Mouse (Mus musculus): ENCODE measurements around the gene Olfr294. TPM values are rescaled to one million over a fixed set of nuclear protein-coding genes. Genes with fewer than 3 reads are reported as not detected.

Olfr294 gene
- polyA plus RNA-seq (2014; fragmentation: Nextera tagmentation; extraction: Ambion mirVana) = not detected in 2 replicates

GRCm38 (mm10) chr7:86616543-86616942 is at the start of gene Olfr294:
Olfr294 (minus strand) TSS chr7:86616643.
- ATAC-seq (replicated peaks; ENCODE audit: insufficient number of reproducible peaks, low FRiP score, low TSS enrichment, low read depth) (no peak), DNase-seq (ENCODE audit: low spot score) (no peak)
- Histone ChIP-seq H3K4me1 (ENCODE audit: control insufficient read depth, insufficient read depth, low read length) (no peaks in the 10 kb centered on the region), H3K4me3 (ENCODE audit: low read depth, low read length) (no peak within 1 kb of the TSS), H3K27ac (replicated peaks; ENCODE audit: low read depth, low read length) (no peak within 1 kb of the TSS), H3K9me3 (replicated peaks; ENCODE audit: control insufficient read depth, low read length) (no peaks in the 10 kb centered on the region), H3K9ac (replicated peaks; ENCODE audit: low read length) (no peak within 1 kb of the TSS), H3K27me3 (ENCODE audit: control insufficient read depth, insufficient read depth, low read length) (no peaks in the 10 kb centered on the region), H3K36me3 (replicated peaks; ENCODE audit: control insufficient read depth, insufficient read depth, low read depth, low read length) (no peaks in the 10 kb centered on the region), H3K4me2 (ENCODE audit: low read depth, low read length) (no peak within 1 kb of the TSS)
- WGBS = 77% methylated on average over 2 of the region's 2 CpGs

GRCm38 (mm10) chr7:86648761-86649160 is 32.3 kb upstream of the Olfr294 start, which contains the start of gene Olfr293:
Olfr293 (plus strand) TSS chr7:86649061.
- WGBS = 91% methylated on average over 4 of the region's 4 CpGs
- no peak for ATAC-seq (replicated peaks; ENCODE audit: insufficient number of reproducible peaks, low FRiP score, low TSS enrichment, low read depth)
- H3K9me3 ChIP-seq (replicated peaks; ENCODE audit: control insufficient read depth, low read length) = no peaks in the 10 kb centered on the region
- H3K36me3 ChIP-seq (replicated peaks; ENCODE audit: control insufficient read depth, insufficient read depth, low read depth, low read length) = no peaks in the 10 kb centered on the region
- H3K27ac ChIP-seq (replicated peaks; ENCODE audit: low read depth, low read length) = no peak within 1 kb of the TSS
- H3K4me1 ChIP-seq (ENCODE audit: control insufficient read depth, insufficient read depth, low read length) = no peaks in the 10 kb centered on the region
- H3K4me3 ChIP-seq (ENCODE audit: low read depth, low read length) = no peak within 1 kb of the TSS
- no peak within 1 kb of the TSS for H3K4me2 ChIP-seq (ENCODE audit: low read depth, low read length)
- no peaks in the 10 kb centered on the region for H3K27me3 ChIP-seq (ENCODE audit: control insufficient read depth, insufficient read depth, low read length)
- no peak for DNase-seq (ENCODE audit: low spot score)
- no peak within 1 kb of the TSS for H3K9ac ChIP-seq (replicated peaks; ENCODE audit: low read length)

GRCm38 (mm10) chr7:86583562-86583961 is 32.9 kb downstream of the Olfr294 start, which contains the start of gene Olfr295:
Olfr295 (plus strand) TSS chr7:86583862.
- no peaks in the 10 kb centered on the region for H3K4me1 ChIP-seq (ENCODE audit: control insufficient read depth, insufficient read depth, low read length)
- DNase-seq (ENCODE audit: low spot score) (no peak), ATAC-seq (replicated peaks; ENCODE audit: insufficient number of reproducible peaks, low FRiP score, low TSS enrichment, low read depth) (no peak)
- H3K36me3 ChIP-seq (replicated peaks; ENCODE audit: control insufficient read depth, insufficient read depth, low read depth, low read length) = no peaks in the 10 kb centered on the region
- no peak within 1 kb of the TSS for H3K27ac ChIP-seq (replicated peaks; ENCODE audit: low read depth, low read length)
- H3K4me2 ChIP-seq (ENCODE audit: low read depth, low read length) = no peak within 1 kb of the TSS
- no peak within 1 kb of the TSS for H3K4me3 ChIP-seq (ENCODE audit: low read depth, low read length)
- H3K9ac ChIP-seq (replicated peaks; ENCODE audit: low read length) = no peak within 1 kb of the TSS
- no peaks in the 10 kb centered on the region for H3K27me3 ChIP-seq (ENCODE audit: control insufficient read depth, insufficient read depth, low read length)
- H3K9me3 ChIP-seq (replicated peaks; ENCODE audit: control insufficient read depth, low read length) = no peaks in the 10 kb centered on the region
- 83% methylated on average over 2 of the region's 2 CpGs for WGBS

Other genes starting within 250 kb of the Olfr294 start
- not detected in 2 replicates for gene Olfr305, start 249.7 kb downstream of the Olfr294 start, polyA plus RNA-seq (2014; fragmentation: Nextera tagmentation; extraction: Ambion mirVana)
- not detected in 2 replicates for gene Olfr304, start 230.0 kb downstream of the Olfr294 start, polyA plus RNA-seq (2014; fragmentation: Nextera tagmentation; extraction: Ambion mirVana)
- not detected in 2 replicates for gene Olfr303, start 218.9 kb downstream of the Olfr294 start, polyA plus RNA-seq (2014; fragmentation: Nextera tagmentation; extraction: Ambion mirVana)
- gene Olfr301, start 212.8 kb downstream of the Olfr294 start, polyA plus RNA-seq (2014; fragmentation: Nextera tagmentation; extraction: Ambion mirVana) = not detected in 2 replicates
- not detected in 2 replicates for gene Olfr299, start 156.7 kb downstream of the Olfr294 start, polyA plus RNA-seq (2014; fragmentation: Nextera tagmentation; extraction: Ambion mirVana)
- gene Olfr298, start 124.2 kb downstream of the Olfr294 start, polyA plus RNA-seq (2014; fragmentation: Nextera tagmentation; extraction: Ambion mirVana) = not detected in 2 replicates
- not detected in 2 replicates for gene Olfr297, start 96.7 kb downstream of the Olfr294 start, polyA plus RNA-seq (2014; fragmentation: Nextera tagmentation; extraction: Ambion mirVana)
- not detected in 2 replicates for gene Olfr295, start 32.8 kb downstream of the Olfr294 start, polyA plus RNA-seq (2014; fragmentation: Nextera tagmentation; extraction: Ambion mirVana)
- not detected in 2 replicates for gene Olfr293, start 32.4 kb upstream of the Olfr294 start, polyA plus RNA-seq (2014; fragmentation: Nextera tagmentation; extraction: Ambion mirVana)
- gene Olfr292, start 71.7 kb upstream of the Olfr294 start, polyA plus RNA-seq (2014; fragmentation: Nextera tagmentation; extraction: Ambion mirVana) = not detected in 2 replicates
- 0.24 and 0.63 TPM in 2 replicates for gene Folh1, start 159.3 kb upstream of the Olfr294 start, polyA plus RNA-seq (2014; fragmentation: Nextera tagmentation; extraction: Ambion mirVana)
- gene Vmn2r77, start 178.4 kb upstream of the Olfr294 start, polyA plus RNA-seq (2014; fragmentation: Nextera tagmentation; extraction: Ambion mirVana) = not detected in 2 replicates